Mouse (Mus musculus): ENCODE measurements at regions not wholly inside any gene's neighbourhood (a gene's known extent, or its start where the extent isn't known, plus 50 kb on each side); places are given as distances from the start of the nearest gene placed in this dataset.
"Not testable (repeated sequence)": the region's sequence is repeated elsewhere in the genome, so short reads cannot be mapped to it uniquely, and the experiment has no call there.

GRCm38 (mm10) chr16:55168433-55168832 lies 129.4 kb downstream of the Zpld1 start:
- in situ Hi-C loops (cut with MboI; ENCODE audit: unreplicated experiment in 2 of 2): no loop called here

DNA sequence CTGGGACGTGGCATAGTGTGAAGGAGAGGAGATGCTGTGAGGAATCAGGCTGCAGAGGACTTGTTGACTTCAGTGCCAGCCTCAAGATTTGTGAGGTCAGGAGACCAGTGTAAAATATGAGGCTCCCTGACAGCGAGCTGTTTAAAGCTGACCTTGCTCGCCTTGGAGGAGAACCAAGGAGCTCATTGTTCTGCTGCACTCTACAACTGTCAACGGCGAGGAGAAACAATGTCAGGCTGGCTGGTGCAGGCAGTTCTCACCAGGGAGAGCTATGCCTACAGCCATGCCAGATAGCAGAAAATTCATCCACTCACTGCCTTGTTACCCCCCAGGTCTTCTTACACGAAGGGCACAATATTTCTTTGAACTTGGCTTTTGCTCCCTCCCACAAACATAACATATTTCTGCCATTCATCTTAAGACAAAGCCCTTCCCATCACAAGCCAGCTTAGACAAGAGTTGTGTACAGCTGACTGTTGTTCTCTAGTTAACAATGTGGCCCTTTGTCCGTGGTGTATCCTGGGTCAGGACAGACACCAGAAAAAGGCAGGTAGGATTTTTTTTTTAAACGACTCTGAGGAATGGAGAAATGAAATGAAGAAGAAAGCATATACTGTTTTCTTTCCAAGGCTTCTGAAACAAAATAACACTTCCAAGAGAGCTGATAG lies 131.5 kb downstream of the Zpld1 start:
- in situ Hi-C loops (cut with MboI; ENCODE audit: unreplicated experiment in 2 of 2): no loop called here

DNA sequence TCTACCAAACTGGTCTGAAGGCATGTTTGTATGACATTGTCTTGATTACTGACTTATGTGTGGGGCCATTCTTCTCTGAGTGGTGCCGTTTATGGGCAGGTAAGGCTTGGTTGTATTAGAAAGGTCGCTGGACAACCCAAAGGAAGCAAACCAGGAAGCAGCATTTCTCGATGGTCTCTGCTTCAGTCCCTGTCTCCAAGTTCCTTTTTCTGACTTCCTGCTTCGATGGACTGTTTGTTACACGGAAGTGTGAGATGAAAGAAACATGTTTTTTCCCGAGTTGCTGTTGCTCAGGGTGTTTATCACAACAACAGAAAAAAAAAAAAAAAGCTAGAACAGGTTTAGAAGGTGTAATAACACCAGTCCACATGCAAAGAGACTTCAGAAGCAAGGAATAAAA lies 134.9 kb downstream of the Zpld1 start:
- in situ Hi-C loops (cut with MboI; ENCODE audit: unreplicated experiment in 2 of 2): no loop called here

GRCm38 (mm10) chr16:55151726-55152125 lies 146.1 kb downstream of the Zpld1 start:
- in situ Hi-C loops (cut with MboI; ENCODE audit: unreplicated experiment in 2 of 2): loop anchor here (5.0 kb wide), 1 partner anchor 316 kb away; no protein-coding TSS in a partner anchor

DNA sequence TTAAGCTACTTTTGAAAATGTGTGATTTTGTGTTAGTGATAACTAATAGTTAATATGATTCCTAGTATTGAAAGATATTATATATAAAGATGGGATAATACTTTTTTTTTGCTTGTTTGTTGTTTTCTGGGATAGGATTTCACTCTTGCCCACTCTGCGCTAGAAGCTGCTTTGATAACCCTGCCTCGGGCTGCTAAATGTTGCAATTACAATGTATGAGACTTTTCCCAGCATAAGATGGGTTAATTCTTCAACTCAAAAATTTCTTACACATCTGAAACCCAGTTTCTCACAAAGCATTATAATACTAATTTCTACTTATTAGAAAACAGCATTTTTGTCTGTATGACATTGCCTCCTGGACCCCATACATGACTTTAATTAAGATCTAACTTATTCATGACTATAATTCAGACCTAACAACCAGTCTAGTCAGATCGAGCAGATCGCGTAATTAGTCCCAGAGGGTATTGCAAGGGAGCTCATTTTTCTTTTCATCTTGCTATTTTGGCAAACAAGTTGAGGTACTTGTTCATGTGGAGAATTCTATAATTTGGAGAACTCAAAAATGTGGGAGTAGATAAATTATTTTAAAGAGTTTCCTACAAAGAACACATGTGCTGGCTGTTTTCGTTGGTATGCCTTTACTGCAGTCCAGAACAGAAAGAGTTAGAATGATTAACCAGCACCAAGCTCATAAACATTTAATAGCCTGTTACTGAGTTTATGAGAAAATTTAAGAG lies 155.2 kb downstream of the Zpld1 start:
- in situ Hi-C loops (cut with MboI; ENCODE audit: unreplicated experiment in 2 of 2): no loop called here

DNA sequence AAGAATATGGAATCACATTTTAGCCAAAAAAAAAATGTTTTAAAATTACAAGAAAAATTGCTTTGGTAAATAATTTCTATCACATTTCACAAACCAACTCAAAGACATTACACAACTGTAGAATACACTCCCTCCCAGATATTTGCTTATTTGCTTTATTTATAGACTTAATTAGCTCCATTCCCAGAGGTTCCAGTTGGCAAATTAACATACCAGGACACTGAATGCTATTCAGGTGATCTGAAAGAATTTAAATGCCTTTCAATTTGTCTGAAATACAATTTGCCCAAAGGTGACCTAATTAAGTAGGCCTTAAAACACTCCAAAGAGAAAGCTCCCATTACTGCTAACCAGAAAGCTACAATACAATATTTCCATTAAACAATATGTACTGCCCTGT lies 162.8 kb downstream of the Zpld1 start:
- in situ Hi-C loops (cut with MboI; ENCODE audit: unreplicated experiment in 2 of 2): no loop called here

- in situ Hi-C loops (cut with MboI; ENCODE audit: unreplicated experiment in 2 of 2): no loop called here
Measured at GRCm38 (mm10) chr16:55097651-55098050, 200.1 kb downstream of the Zpld1 start.

DNA sequence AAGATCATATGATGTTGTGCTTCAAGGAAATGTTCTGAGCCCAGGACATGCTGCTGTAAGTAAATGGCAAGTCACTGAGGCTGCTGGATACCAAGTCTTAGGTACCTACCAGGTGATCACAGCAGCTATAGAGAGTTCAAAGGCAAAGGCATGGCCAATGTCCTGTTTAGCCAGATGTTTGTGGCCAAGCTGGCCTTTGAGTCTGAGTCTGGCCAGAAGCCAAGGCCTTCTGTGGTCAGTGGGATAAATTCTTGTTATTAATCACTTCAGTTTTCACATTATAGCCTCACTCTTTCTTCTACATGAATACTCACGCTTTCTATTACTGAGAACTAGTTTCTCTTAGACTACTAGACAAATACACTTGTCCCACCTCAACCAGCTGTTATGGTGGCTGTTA lies 210.3 kb downstream of the Zpld1 start:
- in situ Hi-C loops (cut with MboI; ENCODE audit: unreplicated experiment in 2 of 2): no loop called here

DNA sequence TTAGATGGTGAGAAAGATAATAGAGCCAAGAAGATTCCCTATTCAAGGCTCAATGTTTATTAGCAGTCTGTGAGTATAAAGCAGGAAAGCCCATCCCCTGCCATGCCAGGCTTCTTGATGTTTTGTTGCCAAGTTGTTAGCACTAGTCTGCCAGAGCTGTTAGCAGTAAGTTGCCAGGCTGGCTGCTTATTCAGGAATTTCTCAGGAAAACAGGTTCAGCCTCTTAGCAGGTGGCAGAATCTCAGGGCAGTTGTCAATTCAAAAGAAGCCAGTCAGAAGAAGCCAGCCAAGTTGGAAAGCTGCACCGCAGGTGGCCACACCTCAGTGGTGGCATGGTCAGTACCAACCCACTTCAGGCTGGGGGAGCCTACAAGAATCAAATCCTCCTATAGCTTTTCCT lies 221.6 kb downstream of the Zpld1 start:
- in situ Hi-C loops (cut with MboI; ENCODE audit: unreplicated experiment in 2 of 2): no loop called here

GRCm38 (mm10) chr16:55039777-55040176 lies 258.0 kb downstream of the Zpld1 start:
- in situ Hi-C loops (cut with MboI; ENCODE audit: unreplicated experiment in 2 of 2): no loop called here

DNA sequence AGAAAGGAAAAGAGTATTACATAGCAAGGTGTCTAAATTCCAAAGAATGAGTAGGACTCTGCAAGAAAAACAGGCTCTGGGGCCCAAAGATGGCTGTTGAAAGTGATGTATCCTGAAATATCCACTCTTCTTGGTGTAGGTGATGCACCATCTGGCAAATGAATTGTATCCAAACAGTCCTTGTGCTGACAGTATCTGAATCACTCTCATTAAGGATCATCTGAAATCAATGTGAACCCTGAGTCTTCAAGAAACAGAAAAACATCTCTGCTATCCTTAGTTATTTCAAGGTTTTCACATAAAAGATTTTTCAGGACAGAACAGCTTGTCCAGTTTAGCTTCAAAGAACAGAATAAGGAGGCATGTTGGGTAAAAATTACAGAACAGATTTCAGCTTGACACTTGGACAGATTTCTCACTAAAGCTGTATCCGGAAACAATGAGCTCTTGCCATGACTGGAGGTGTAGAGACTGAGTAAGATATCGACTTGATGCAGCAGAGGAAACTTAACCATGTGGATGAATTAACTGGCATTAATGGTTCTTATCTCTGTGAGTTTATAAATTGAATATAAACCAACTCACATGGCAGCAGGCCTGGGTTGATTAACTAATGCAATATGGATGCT lies 296.0 kb downstream of the Zpld1 start:
- in situ Hi-C loops (cut with MboI; ENCODE audit: unreplicated experiment in 2 of 2): no loop called here

GRCm38 (mm10) chr16:54991595-54992240 lies 306.1 kb downstream of the Zpld1 start:
- in situ Hi-C loops (cut with MboI; ENCODE audit: unreplicated experiment in 2 of 2): no loop called here

- in situ Hi-C loops (cut with MboI; ENCODE audit: unreplicated experiment in 2 of 2): loop anchor here in 1 of 2 experiments (10.0 kb wide), 1 partner anchor 481 kb away; no protein-coding TSS in a partner anchor
Measured at GRCm38 (mm10) chr16:54983759-54984218, 314.0 kb downstream of the Zpld1 start.

DNA sequence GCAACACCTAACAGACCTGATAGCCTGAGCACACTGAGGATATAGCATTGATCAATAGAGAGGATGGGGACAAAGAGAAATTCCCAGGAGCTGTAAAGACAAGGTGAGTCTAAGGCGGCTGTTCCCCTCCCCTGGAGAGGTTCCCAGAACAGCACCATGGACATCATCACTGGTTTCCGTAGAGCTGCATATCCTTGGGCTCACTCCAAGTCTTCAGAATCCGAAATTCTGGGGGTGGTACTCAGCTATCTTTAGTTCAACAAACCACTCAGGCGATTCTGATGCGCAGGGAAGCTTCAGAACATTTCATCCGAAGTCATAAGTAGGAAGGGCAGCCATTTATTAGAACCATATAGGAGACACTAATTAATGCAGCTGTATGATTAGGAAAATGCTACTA lies 327.4 kb downstream of the Zpld1 start:
- in situ Hi-C loops (cut with MboI; ENCODE audit: unreplicated experiment in 2 of 2): no loop called here

GRCm38 (mm10) chr16:54943808-54944315 lies 353.9 kb downstream of the Zpld1 start:
- in situ Hi-C loops (cut with MboI; ENCODE audit: unreplicated experiment in 2 of 2): no loop called here

DNA sequence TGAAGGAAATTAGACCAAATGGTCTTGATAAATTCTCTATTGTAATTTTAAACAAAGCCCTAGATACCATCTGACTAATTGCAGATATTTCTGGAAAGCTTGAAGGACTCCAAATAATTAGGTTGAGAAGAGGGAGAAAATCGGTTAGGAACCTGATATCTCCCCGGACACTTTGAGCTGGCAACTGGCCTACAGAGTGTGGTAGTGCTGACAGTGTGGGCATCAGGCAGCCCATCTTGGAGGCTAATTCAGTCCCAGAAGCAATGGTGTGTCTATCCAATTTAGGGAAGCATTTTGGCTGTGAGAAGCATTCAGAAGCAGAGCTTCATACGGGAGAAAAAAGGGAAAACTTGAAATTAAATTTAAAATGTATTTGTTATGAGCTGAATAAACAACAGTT lies 369.5 kb downstream of the Zpld1 start:
- in situ Hi-C loops (cut with MboI; ENCODE audit: unreplicated experiment in 2 of 2): no loop called here

GRCm38 (mm10) chr16:54902911-54903310 lies 394.9 kb downstream of the Zpld1 start:
- in situ Hi-C loops (cut with MboI; ENCODE audit: unreplicated experiment in 2 of 2): no loop called here

- in situ Hi-C loops (cut with MboI; ENCODE audit: unreplicated experiment in 2 of 2): no loop called here
Measured at GRCm38 (mm10) chr16:54901461-54901860, 396.3 kb downstream of the Zpld1 start.

GRCm38 (mm10) chr16:54894661-54895060 lies 403.1 kb downstream of the Zpld1 start:
- in situ Hi-C loops (cut with MboI; ENCODE audit: unreplicated experiment in 2 of 2): no loop called here

- in situ Hi-C loops (cut with MboI; ENCODE audit: unreplicated experiment in 2 of 2): no loop called here
Measured at GRCm38 (mm10) chr16:54857369-54857768, 440.4 kb downstream of the Zpld1 start.

- in situ Hi-C loops (cut with MboI; ENCODE audit: unreplicated experiment in 2 of 2): not testable (repeated sequence)
Measured at GRCm38 (mm10) chr16:54842996-54843395, 454.8 kb downstream of the Zpld1 start.

Data from v-Abl transformed pro-B cells (cell line).